Mouse (Mus musculus): ENCODE measurements around the gene I830077J02Rik. TPM values are rescaled to one million over a fixed set of nuclear protein-coding genes. Genes with fewer than 3 reads are reported as not detected.

I830077J02Rik gene
- polyA plus RNA-seq (2016; fragmentation: Nextera tagmentation; extraction: Ambion mirVana): 0.33 and 0.46 TPM in 2 replicates

DNA sequence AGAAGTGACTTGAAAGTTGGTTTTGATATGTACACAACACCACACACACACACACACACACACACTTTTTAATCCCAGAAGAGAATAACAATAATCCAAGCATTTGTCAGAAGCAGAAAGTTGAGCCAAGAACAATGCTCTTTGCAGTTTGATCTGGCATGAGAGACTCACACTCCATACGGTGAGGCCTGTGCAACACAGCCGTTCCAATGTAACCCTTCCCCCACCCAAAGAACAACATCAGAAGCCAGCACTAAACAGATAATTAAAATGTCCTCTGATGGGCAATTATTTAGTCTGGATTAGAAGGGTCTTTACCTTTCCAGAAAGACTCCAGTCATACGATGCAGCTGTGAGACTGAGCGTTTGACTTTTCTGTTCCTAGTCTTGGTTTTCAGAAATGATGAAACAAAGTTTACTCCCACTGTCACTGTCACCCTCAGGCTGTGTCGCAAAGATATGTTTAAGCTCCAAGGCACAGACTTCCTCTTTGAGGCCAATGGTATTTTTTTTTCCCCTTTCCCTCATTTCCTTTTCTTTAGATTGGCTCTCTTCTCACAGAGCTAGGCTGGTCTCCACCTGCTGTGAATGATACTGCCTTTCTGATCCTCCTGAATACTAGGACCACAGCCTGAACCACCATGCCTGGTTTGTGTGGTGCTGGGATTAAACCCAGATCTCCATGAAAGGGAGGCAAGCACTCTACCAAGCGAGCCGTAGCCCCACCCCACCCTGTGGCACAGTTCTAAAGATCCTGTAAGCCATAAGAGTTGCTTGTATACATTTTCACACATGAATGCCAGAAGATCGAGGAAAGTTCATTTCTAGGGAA lies at the start of gene I830077J02Rik:
I830077J02Rik (minus strand) TSS at position 425 of the 832 bp plus-strand sequence.
- no peak for ATAC-seq (ENCODE audit: insufficient number of reproducible peaks, insufficient read depth, low FRiP score, low TSS enrichment)

GRCm38 (mm10) chr3:105974174-105974573 lies 41.7 kb upstream of the I830077J02Rik start:
- no peaks in the 10 kb centered on the region for H3K27me3 ChIP-seq
- no peak overlapping the region for H3K9ac ChIP-seq
- no peaks in the 10 kb centered on the region for H3K4me1 ChIP-seq
- H3K9me3 ChIP-seq: no peaks in the 10 kb centered on the region
- ATAC-seq (ENCODE audit: insufficient number of reproducible peaks, insufficient read depth, low FRiP score, low TSS enrichment): no peak
- 89% methylated on average over 2 of the region's 2 CpGs for WGBS
- 0 out of 2 replicates have a peak, but pooled peaks cover 1% of the 10 kb centered on the region for H3K36me3 ChIP-seq
- no peak overlapping the region for H3K27ac ChIP-seq
- no peak overlapping the region for H3K4me2 ChIP-seq (replicated peaks)
- no peak overlapping the region for H3K4me3 ChIP-seq

More for the DNA sequence above, at the start of gene I830077J02Rik:
- Histone ChIP-seq H3K9me3 (no peaks in the 10 kb centered on the region), H3K27ac (no peak within 1 kb of the TSS), H3K4me1 (no peaks in the 10 kb centered on the region), H3K4me2 (replicated peaks) (no peak within 1 kb of the TSS), H3K9ac (no peak within 1 kb of the TSS), H3K4me3 (no peak within 1 kb of the TSS), H3K36me3 (peaks cover 6% of the 10 kb centered on the region; the same call in 1 of the 2 replicates), H3K27me3 (no peaks in the 10 kb centered on the region)
- 83% methylated on average over 8 of the region's 8 CpGs for WGBS

DNA sequence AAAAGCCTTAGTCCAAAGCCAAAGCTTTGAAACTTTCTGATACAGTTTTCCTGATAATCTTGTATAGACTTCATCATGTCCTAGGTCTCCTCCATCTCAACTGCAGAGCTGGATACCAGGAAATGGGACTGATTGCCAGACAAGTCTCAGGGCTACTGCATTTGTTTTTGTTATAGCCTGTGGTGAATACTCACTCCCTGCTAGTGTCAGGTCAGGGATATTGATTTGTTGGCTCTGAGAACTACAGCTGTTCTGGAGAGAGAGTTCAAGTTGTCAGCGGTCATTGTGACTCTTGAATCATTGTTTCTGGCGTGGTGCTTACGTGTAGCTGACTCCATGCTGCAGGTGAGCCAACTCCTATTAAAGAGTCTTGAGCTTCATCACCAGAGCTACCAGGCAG lies 40.9 kb upstream of the I830077J02Rik start, which contains the start of gene Ovgp1:
Ovgp1 (plus strand) TSS at position 301 of the 400 bp plus-strand sequence.
- no peak within 1 kb of the TSS for H3K4me2 ChIP-seq (replicated peaks)
- no peaks in the 10 kb centered on the region for H3K4me1 ChIP-seq
- no peak for ATAC-seq (ENCODE audit: insufficient number of reproducible peaks, insufficient read depth, low FRiP score, low TSS enrichment)
- H3K36me3 ChIP-seq: peaks cover 9% of the 10 kb centered on the region
- H3K9ac ChIP-seq: no peak within 1 kb of the TSS
- no peak within 1 kb of the TSS for H3K27ac ChIP-seq
- H3K27me3 ChIP-seq: no peaks in the 10 kb centered on the region
- no peak within 1 kb of the TSS for H3K4me3 ChIP-seq
- 91% methylated on average over 3 of the region's 3 CpGs for WGBS
- no peaks in the 10 kb centered on the region for H3K9me3 ChIP-seq

- Histone ChIP-seq H3K9ac (no peak overlapping the region), H3K9me3 (no peaks in the 10 kb centered on the region), H3K36me3 (peaks cover 20% of the 10 kb centered on the region), H3K27me3 (no peaks in the 10 kb centered on the region), H3K27ac (no peak overlapping the region), H3K4me2 (replicated peaks) (no peak overlapping the region), H3K4me1 (no peaks in the 10 kb centered on the region), H3K4me3 (no peak overlapping the region)
- ATAC-seq (ENCODE audit: insufficient number of reproducible peaks, insufficient read depth, low FRiP score, low TSS enrichment): no peak
- WGBS: 85% methylated on average over 5 of the region's 5 CpGs
Observed at GRCm38 (mm10) chr3:105971831-105972446, 39.5 kb upstream of the I830077J02Rik start.

- WGBS: 97% methylated on average over 2 of the region's 2 CpGs
- Histone ChIP-seq H3K9me3 (no peaks in the 10 kb centered on the region), H3K27ac (no peak overlapping the region), H3K27me3 (no peaks in the 10 kb centered on the region), H3K4me3 (peak overlapping the region; percentile 87; the same call in 1 of the 2 replicates), H3K9ac (no peak overlapping the region), H3K4me2 (replicated peaks) (peak overlapping the region; percentile 91), H3K4me1 (peaks cover 23% of the 10 kb centered on the region), H3K36me3 (peaks cover 39% of the 10 kb centered on the region)
- ATAC-seq (ENCODE audit: insufficient number of reproducible peaks, insufficient read depth, low FRiP score, low TSS enrichment): no peak
Observed at GRCm38 (mm10) chr3:105960700-105961099, 28.2 kb upstream of the I830077J02Rik start.

DNA sequence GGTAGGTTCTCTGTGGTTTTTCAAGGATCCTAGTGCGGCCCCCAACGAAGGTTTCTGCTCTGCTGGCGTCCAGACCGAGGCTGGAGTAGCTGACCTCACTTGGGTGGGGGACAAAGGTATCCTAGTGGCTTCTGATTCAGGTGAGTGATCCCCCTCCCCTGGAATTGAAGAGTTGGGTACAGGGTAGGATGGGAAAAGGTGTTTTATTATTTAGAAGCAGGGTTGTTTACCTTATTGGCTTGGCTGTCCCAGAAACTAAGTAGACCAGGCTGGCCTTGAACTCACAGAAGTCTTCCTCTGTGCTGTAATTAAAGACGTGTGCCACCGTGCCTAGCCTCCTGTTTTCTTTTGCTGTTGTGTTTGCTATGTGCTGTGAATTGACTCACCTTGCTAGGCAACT lies 27.5 kb upstream of the I830077J02Rik start, which contains the start of gene Atp5f1:
Atp5f1 (minus strand) TSS at position 101 of the 400 bp plus-strand sequence.
- Histone ChIP-seq H3K9ac (peak within 1 kb of the TSS; percentile 87), H3K27ac (peak within 1 kb of the TSS; percentile 74), H3K36me3 (peaks cover 33% of the 10 kb centered on the region), H3K4me2 (replicated peaks) (peak within 1 kb of the TSS; percentile 91), H3K27me3 (no peaks in the 10 kb centered on the region), H3K4me3 (peak within 1 kb of the TSS; percentile 87), H3K9me3 (no peaks in the 10 kb centered on the region), H3K4me1 (peaks cover 23% of the 10 kb centered on the region)
- ATAC-seq (ENCODE audit: insufficient number of reproducible peaks, insufficient read depth, low FRiP score, low TSS enrichment): no peak
- 5% methylated on average over 6 of the region's 6 CpGs for WGBS

- peak overlapping the region; percentile 61; the same call in 1 of the 2 replicates for H3K27ac ChIP-seq
- WGBS: under 1% methylated on average over 26 of the region's 26 CpGs
- H3K27me3 ChIP-seq: no peaks in the 10 kb centered on the region
- ATAC-seq (ENCODE audit: insufficient number of reproducible peaks, insufficient read depth, low FRiP score, low TSS enrichment): peak; percentile 68
- H3K4me3 ChIP-seq: peak overlapping the region; percentile 87
- H3K36me3 ChIP-seq: peaks cover 32% of the 10 kb centered on the region
- no peaks in the 10 kb centered on the region for H3K9me3 ChIP-seq
- H3K9ac ChIP-seq: peak overlapping the region; percentile 87
- H3K4me2 ChIP-seq (replicated peaks): peak overlapping the region; percentile 91
- peaks cover 23% of the 10 kb centered on the region for H3K4me1 ChIP-seq
Observed at GRCm38 (mm10) chr3:105959585-105959984, 27.1 kb upstream of the I830077J02Rik start.

GRCm38 (mm10) chr3:105958974-105959580 lies 26.6 kb upstream of the I830077J02Rik start, which contains the start of gene Wdr77:
Gene Wdr77, plus strand, starts transcription at chr3:105959369.
- under 1% methylated on average over 52 of the region's 52 CpGs for WGBS
- peak within 1 kb of the TSS; percentile 87 for H3K4me3 ChIP-seq
- peak within 1 kb of the TSS; percentile 74 for H3K27ac ChIP-seq
- H3K36me3 ChIP-seq: peaks cover 27% of the 10 kb centered on the region
- H3K9ac ChIP-seq: peak within 1 kb of the TSS; percentile 87
- H3K9me3 ChIP-seq: no peaks in the 10 kb centered on the region
- peaks cover 23% of the 10 kb centered on the region for H3K4me1 ChIP-seq
- H3K4me2 ChIP-seq (replicated peaks): peak within 1 kb of the TSS; percentile 91
- peak; percentile 97 for ATAC-seq (ENCODE audit: insufficient number of reproducible peaks, insufficient read depth, low FRiP score, low TSS enrichment)
- H3K27me3 ChIP-seq: no peaks in the 10 kb centered on the region

- Histone ChIP-seq H3K9ac (peak overlapping the region; percentile 87), H3K9me3 (no peaks in the 10 kb centered on the region), H3K4me2 (replicated peaks) (peak overlapping the region; percentile 81), H3K4me1 (peaks cover 23% of the 10 kb centered on the region), H3K27me3 (no peaks in the 10 kb centered on the region), H3K27ac (no peak overlapping the region), H3K4me3 (peak overlapping the region; percentile 87), H3K36me3 (peaks cover 25% of the 10 kb centered on the region)
- WGBS: 47% methylated on average over 5 of the region's 5 CpGs
- no peak for ATAC-seq (ENCODE audit: insufficient number of reproducible peaks, insufficient read depth, low FRiP score, low TSS enrichment)
Observed at GRCm38 (mm10) chr3:105958204-105958603, 25.7 kb upstream of the I830077J02Rik start.

DNA sequence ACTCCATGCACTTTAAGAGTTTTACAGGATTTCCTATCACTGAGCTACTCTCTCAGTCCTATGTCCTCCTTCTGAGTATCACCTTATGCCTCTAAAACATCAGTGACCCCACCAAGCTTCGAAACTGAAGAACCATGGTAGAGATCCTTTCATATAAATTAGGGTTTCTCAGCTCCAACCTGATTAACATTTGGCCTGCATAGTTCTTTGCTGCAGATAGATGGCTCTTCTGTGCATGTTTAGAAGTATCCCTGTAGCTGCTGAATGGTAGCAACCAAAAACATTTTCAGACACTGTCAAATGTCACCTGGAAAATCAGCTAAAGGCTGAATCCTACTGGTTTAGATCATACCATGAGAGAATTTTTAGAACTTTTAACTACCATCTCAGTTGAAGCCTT lies 24.8 kb upstream of the I830077J02Rik start:
- Histone ChIP-seq H3K4me3 (no peak overlapping the region), H3K36me3 (peaks cover 24% of the 10 kb centered on the region), H3K9me3 (no peaks in the 10 kb centered on the region), H3K4me2 (replicated peaks) (no peak overlapping the region), H3K9ac (no peak overlapping the region; the same call in 1 of the 2 replicates), H3K27ac (no peak overlapping the region), H3K27me3 (no peaks in the 10 kb centered on the region), H3K4me1 (peaks cover 23% of the 10 kb centered on the region)
- 98% methylated on average over 1 of the region's 1 CpGs for WGBS
- no peak for ATAC-seq (ENCODE audit: insufficient number of reproducible peaks, insufficient read depth, low FRiP score, low TSS enrichment)

DNA sequence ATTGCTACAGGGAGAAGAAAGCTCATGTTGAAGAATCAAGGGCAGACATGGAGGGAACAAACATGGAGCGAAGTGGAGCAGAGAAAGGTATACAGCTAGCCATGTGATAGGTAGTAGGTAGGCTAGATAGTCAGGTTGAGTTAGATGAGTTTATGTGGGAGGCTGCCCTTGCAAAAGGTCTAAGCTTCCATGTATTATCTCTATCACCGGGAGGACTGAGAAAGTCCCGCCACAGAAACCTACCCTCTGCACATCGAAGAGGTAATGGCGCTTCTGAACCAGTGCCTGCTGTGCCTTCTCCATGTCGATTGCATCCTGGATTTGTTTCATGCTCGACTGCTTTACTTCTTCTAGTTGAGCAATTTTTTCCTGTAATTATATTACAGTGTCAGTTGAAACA lies 18.9 kb upstream of the I830077J02Rik start:
- H3K4me2 ChIP-seq (replicated peaks): no peak overlapping the region
- WGBS: 97% methylated on average over 7 of the region's 7 CpGs
- H3K27me3 ChIP-seq: no peaks in the 10 kb centered on the region
- no peak overlapping the region for H3K27ac ChIP-seq
- no peaks in the 10 kb centered on the region for H3K9me3 ChIP-seq
- ATAC-seq (ENCODE audit: insufficient number of reproducible peaks, insufficient read depth, low FRiP score, low TSS enrichment): no peak
- no peaks in the 10 kb centered on the region for H3K4me1 ChIP-seq
- no peak overlapping the region for H3K4me3 ChIP-seq
- H3K9ac ChIP-seq: no peak overlapping the region
- peaks cover 63% of the 10 kb centered on the region for H3K36me3 ChIP-seq
